8 mouse cellular contexts compared by ENCODE assay signal in genomic region chr1:133423543-133424480, GRCm38 (mm10). TPM values are rescaled to one million over a fixed set of nuclear protein-coding genes. Genes with fewer than 3 reads are reported as not detected.
A peak's percentile ranks its signal among the peaks of the same experiment; 100 is the strongest.
DNase-seq lines count a peak whose midpoint lies in the region; ATAC-seq and TF ChIP-seq lines count a peak whose summit lies in the region.

Gene Sox13, minus strand, starts transcription at chr1:133424377.

- H3K9ac ChIP-seq in forebrain, postnatal 0 days, result peak within 1 kb of the TSS; percentile 58

- in situ Hi-C loops in Patski (cut with MboI; ENCODE audit: low pct_unique_long_range_greater_than_20kb), result no loop called here

- no peak for TF ChIP-seq CTCF in Patski (IDR thresholded peaks at IDR 0.05)
- no peak for TF ChIP-seq CTCF in forebrain, postnatal 0 days (IDR thresholded peaks at IDR 0.05; ENCODE audit: low read depth)

- H3K27me3 ChIP-seq in Patski, result peaks cover 22% of the 10 kb centered on the region
- no peaks in the 10 kb centered on the region for H3K27me3 ChIP-seq in forebrain, postnatal 0 days (ENCODE audit: insufficient read depth, low read length)
- H3K27me3 ChIP-seq in hindbrain, embryonic 10.5 days (ENCODE audit: insufficient read depth, poor library complexity, severe bottlenecking), result no peaks in the 10 kb centered on the region

- ATAC-seq in Patski, result peak; percentile 46
- peak; percentile 86 for ATAC-seq in forebrain, postnatal 0 days
- ATAC-seq in megakaryocyte, adult 5-6 weeks (ENCODE audit: poor library complexity, severe bottlenecking), result peak; percentile 57

- H3K36me3 ChIP-seq in forebrain, postnatal 0 days (ENCODE audit: insufficient read depth), result no peaks in the 10 kb centered on the region
- H3K36me3 ChIP-seq in hindbrain, embryonic 10.5 days, result no peaks in the 10 kb centered on the region

- H3K4me1 ChIP-seq in forebrain, postnatal 0 days (ENCODE audit: insufficient read depth), result no peaks in the 10 kb centered on the region
- H3K4me1 ChIP-seq in hindbrain, embryonic 10.5 days (replicated peaks), result peaks cover 49% of the 10 kb centered on the region

- WGBS in forebrain, postnatal 0 days, result 3% methylated on average over 102 of the region's 128 CpGs
- WGBS in hindbrain, embryonic 10.5 days, result under 1% methylated on average over 125 of the region's 128 CpGs

- H3K4me2 ChIP-seq in forebrain, postnatal 0 days (ENCODE audit: low read depth), result peak within 1 kb of the TSS; percentile 100

- no peaks in the 10 kb centered on the region for H3K9me3 ChIP-seq in forebrain, postnatal 0 days (ENCODE audit: low read length)
- peaks cover 1% of the 10 kb centered on the region; the same call in 1 of the 2 replicates for H3K9me3 ChIP-seq in hindbrain, embryonic 10.5 days

- peak within 1 kb of the TSS; percentile 67 for H3K4me3 ChIP-seq in forebrain, postnatal 0 days (ENCODE audit: low read depth, low read length)
- peak within 1 kb of the TSS; percentile 89 for H3K4me3 ChIP-seq in hindbrain, embryonic 10.5 days

- CTCF ChIA-PET in Patski (lab: Charles Lee), result no interaction called here

- POLR2A ChIA-PET in Patski (lab: Charles Lee), result no interaction called here

- DNase-seq in Patski (ENCODE audit: low read depth, low spot score), result no peak
- DNase-seq in brain, adult 2 months (ENCODE audit: low read depth, low spot score), result peak; percentile 76
- peak; percentile 60 for DNase-seq in forebrain, postnatal 0 days
- peak; percentile 85 for DNase-seq in hindbrain, embryonic 10.5 days (ENCODE audit: low spot score)
- DNase-seq in left cerebral cortex, adult 8-10 months (ENCODE audit: low spot score in 2 of 2), result no peak
- peak; percentile 40 for DNase-seq in right cerebral cortex, postnatal 25 days
- no peak for DNase-seq in adipocyte (ENCODE audit: low spot score)

- H3K27ac ChIP-seq in forebrain, postnatal 0 days (ENCODE audit: low read depth, low read length), result peak within 1 kb of the TSS; percentile 69
- H3K27ac ChIP-seq in hindbrain, embryonic 10.5 days, result peak within 1 kb of the TSS; percentile 98

RNA-seq across cellular contexts. Expression of gene Sox13, which starts in this region (rescaled TPM):
- polyA plus RNA-seq in Patski (2021), result 11.3 TPM
- total RNA-seq in forebrain, postnatal 0 days (2014; rRNA removed), result 8.0 and 9.7 TPM in 2 replicates
- polyA plus RNA-seq in forebrain, postnatal 0 days (2015; fragmentation: Nextera tagmentation; extraction: Ambion mirVana), result 2.0 and 3.0 TPM in 2 replicates
- 28.3 and 28.4 TPM in 2 replicates for polyA plus RNA-seq in hindbrain, embryonic 10.5 days (2016; fragmentation: Nextera tagmentation; extraction: Ambion mirVana)
- 10 to 100 TPM in 3 of 4 experiments, 1 to 10 TPM in 1; 8.0 to 12.5 (median 11.4) TPM for total RNA-seq in left cerebral cortex, adult 8-10 months (2022)
- 0.76 and 1.3 TPM in 2 replicates for total RNA-seq in megakaryocyte, adult 5-6 weeks (2015)
- 0.24 and 0.70 TPM in 2 replicates for total RNA-seq in megakaryocyte, adult 5-6 weeks (2017)

Comparison
In these comparisons a context has a peak if more than half of its experiments do, and no peak if none do; other contexts are left out.
1. DNase-seq: peak in brain, adult 2 months (single experiment), forebrain, postnatal 0 days (single experiment), hindbrain, embryonic 10.5 days (single experiment) and right cerebral cortex, postnatal 25 days (single experiment); none in Patski (single experiment), left cerebral cortex, adult 8-10 months (0 of 2) and adipocyte (single experiment).
2. Peak in every context shown above with its lines, with median percentiles within 50 percentile points of each other: ATAC-seq.